Mouse (Mus musculus) CD4-positive helper T cell, adult 2 months (primary cell): ENCODE data around the gene Rcvrn.

Experiments
- DNase-seq: peaks from one replicate; pipeline ENCODE4 v3.0.0-alpha.2; 2012; ENCODE audit warnings: low read depth, missing footprints, low spot score

Rcvrn gene

DNA sequence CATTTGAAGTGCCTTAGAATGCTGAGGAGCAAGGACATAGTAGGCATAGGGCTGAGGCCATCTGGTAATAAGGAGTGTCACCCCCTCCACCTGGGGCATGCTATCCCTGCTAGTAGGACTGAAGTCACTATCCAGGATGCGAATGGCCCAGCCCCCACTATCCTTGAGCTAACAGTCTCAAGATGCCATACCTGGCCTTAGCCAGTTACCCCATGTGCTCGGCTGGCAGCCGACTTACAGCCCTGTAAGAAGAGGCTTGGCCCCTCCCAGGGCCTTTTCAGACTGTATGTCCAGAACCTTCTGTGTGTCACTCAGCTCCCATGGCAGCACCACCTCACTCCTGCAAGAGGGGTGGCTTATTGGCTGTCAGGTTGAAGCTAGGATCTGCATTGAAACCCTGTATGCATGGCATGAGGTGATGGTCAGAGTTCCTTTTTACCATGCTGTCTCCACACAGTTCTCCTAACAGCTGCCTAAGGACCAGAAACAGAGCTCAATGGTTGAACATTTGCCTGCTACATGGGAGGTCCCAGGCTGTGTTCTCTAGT, 26.6 kb upstream of the Rcvrn start:
- no peak for DNase-seq

DNA sequence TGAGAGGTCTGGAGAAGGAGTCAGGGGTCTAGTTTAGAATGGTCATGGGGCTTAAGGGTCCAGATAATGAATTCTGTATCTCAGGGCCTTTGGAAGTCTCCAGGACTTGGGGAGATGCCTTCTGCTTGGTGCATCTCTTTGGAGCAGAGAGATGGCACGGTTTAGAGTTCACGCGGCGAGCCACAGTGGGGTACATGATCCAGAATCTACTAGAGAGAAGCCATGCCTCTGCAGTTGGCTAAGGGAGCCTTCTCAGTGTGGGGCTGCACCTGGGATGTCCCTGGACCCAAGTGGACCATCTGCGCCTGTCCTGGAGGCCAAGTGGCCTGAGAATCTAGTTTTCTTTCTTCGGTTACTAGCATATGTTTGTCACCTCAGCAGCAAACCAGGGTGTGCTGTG, 25.1 kb upstream of the Rcvrn start:
- no peak for DNase-seq

GRCm38 (mm10) chr11:67672140-67672539, 23.0 kb upstream of the Rcvrn start:
- no peak for DNase-seq

GRCm38 (mm10) chr11:67675562-67676540, 19.3 kb upstream of the Rcvrn start:
- peak; percentile 26 for DNase-seq

GRCm38 (mm10) chr11:67679300-67679699, 15.8 kb upstream of the Rcvrn start:
- DNase-seq, result no peak

- DNase-seq, result no peak
These were observed 15.2 kb upstream of the Rcvrn start for GRCm38 (mm10) chr11:67679930-67680329.

- no peak for DNase-seq
These were observed 13.3 kb upstream of the Rcvrn start for GRCm38 (mm10) chr11:67681871-67682270.

- DNase-seq, result no peak
These were observed 9.0 kb upstream of the Rcvrn start for GRCm38 (mm10) chr11:67686109-67686508.

DNA sequence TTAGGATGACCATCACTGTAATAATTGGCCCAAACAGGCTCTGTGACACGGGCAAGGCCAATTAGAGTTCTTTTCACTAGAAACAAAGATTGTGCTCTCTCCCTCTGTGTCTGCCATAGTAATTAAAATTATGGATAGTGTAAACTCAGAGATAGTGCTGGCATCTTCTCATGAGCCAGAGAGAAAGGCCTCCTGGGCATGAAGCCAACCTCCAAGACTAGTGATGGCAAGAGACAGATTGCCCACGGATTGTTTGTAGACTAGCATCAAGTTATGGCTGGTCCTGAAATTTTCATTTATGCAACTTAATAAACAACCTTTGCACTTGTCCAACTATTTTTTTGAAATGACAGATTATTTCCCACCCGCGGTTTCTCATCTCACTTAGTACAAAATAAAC, 17.9 kb downstream of the Rcvrn start:
- DNase-seq, result no peak

- DNase-seq, result no peak
These were observed 20.3 kb downstream of the Rcvrn start for GRCm38 (mm10) chr11:67715382-67715781.

DNA sequence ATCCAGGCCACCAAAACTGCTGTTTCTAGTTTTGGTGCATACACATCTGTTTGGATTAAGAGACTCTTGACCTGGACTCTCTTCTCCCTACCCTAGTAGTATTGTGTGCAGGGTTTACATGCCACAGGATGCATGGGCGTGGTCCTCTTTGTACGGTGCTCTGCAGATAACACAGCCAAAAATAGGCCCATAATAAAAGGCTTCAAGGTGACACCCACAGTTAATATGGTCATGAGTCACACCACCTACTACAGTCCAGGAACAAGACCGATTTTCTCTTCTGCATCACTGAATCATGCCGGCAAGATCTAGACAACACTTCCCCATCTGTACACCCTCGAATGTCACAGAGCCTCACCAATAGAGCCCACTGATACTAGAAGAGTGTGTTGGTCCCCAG, 26.4 kb downstream of the Rcvrn start:
- no peak for DNase-seq

GRCm38 (mm10) chr11:67722399-67723156, 27.5 kb downstream of the Rcvrn start:
- DNase-seq, result no peak

DNA sequence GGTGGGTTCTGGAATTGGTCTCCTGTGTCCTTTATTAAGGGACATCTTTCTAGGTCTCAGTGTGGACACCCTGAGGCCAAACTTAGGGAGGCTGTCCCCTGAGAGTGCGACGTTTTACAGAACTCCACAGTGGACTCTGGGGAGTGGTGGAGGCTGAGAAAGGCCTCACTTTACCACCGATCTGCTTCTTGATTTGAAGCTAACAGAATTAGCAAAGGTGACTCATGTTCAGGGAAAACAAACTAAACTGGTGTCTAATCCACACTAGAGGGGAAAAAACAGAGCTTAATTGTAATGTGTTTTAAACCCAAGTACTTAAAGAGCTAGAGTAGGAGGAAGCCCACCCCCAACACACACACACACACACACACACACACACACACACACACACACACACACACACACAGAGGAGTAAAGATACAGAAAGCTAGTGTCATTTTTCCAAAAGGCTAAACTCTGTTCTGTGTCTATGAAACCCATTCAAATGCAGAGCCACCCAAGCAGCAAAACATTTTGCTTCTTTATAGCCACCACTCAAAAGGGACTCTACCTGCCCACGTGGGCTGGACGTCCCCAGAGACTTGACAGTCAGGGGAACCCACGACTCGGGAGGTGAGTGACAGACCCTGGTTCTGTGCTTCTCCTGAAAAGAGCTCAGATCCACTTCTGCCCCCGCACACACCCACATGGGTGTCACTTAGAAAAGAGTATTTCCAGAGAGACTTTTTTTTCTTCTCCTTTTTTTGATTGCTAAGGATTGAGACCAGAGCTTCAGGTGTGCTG, 28.3 kb downstream of the Rcvrn start:
- DNase-seq, result no peak

GRCm38 (mm10) chr11:67727095-67727494, 32.0 kb downstream of the Rcvrn start:
- DNase-seq, result no peak

GRCm38 (mm10) chr11:67728726-67729125, 33.6 kb downstream of the Rcvrn start:
- DNase-seq, result no peak

- DNase-seq, result no peak
These were observed 35.9 kb downstream of the Rcvrn start for GRCm38 (mm10) chr11:67731056-67731455.

GRCm38 (mm10) chr11:67733726-67734125, 38.6 kb downstream of the Rcvrn start:
- DNase-seq, result no peak

DNA sequence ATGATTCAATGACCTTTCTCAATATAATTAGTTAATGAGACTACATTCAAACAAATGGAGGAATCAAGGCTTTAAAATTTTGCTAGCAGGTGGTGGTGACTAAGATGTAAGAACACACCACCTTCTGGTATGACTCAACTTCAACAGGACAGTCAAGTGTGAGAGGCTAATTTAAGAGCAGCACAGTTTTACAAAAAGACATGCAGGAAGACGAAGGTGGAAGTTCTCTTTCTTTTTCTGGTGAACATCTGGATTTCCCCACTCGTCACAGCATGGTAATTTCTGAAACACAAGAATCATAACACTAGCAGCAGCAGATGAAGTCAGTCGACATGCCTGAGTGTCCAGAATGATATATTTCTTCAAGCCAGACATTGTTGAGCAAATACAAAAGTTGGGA, 39.5 kb downstream of the Rcvrn start:
- DNase-seq, result no peak

DNA sequence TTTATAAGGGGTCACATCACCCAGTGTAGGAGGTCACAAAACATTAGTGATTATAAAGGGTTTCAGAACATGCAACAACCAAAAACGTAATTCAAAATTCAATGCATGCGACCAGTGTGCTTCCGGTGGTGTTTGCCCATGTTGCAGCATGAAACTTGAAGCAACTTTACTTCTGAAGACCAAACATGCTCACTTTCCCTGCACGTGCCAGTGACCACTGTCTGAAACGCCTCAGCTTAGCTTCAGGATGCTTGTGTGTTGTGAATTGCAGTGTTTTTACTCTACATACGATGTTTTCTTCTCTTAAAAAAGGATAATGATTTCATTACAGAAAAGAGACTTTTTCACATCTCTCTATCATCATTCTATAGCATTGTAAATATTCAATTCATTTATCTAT, 43.2 kb downstream of the Rcvrn start:
- DNase-seq, result no peak

GRCm38 (mm10) chr11:67738846-67739490, 43.8 kb downstream of the Rcvrn start:
- no peak for DNase-seq

DNA sequence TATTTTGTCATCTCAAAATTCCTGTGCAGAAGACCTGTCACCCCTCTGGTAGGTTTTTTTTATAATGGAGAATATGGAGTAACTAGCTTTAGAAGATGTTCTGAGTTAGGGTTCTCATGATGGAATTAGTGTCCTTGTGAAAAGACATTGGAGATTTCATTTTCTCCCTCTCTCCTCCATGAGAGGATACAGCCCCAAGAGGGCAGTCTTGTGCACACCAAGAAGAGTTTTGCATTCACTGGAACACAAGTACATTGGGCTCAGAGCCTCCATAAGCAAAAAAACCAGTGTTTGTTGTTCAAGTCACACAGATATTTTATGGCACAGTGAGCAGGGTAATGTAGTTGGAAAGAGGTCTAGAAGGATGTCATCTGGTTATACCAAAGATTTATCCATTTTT, 46.4 kb downstream of the Rcvrn start:
- no peak for DNase-seq
